Mouse (Mus musculus) left cerebral cortex, adult 11 months (tissue): ENCODE data around the gene Tmem205.
A peak's percentile ranks its signal among the peaks of the same experiment; 100 is the strongest.

ENCODE experiments used
- DNase-seq: peaks from one replicate; pipeline ENCODE4 v3.0.0; 2022; ENCODE audit warnings: low spot score

The Tmem205 gene

GRCm38 (mm10) chr9:21943638-21944037, 16.3 kb upstream of the Tmem205 start:
- DNase-seq, result no peak

GRCm38 (mm10) chr9:21943046-21943445, 15.7 kb upstream of the Tmem205 start:
- DNase-seq, result no peak

GRCm38 (mm10) chr9:21938234-21938855, 11.0 kb upstream of the Tmem205 start:
- no peak for DNase-seq

DNA sequence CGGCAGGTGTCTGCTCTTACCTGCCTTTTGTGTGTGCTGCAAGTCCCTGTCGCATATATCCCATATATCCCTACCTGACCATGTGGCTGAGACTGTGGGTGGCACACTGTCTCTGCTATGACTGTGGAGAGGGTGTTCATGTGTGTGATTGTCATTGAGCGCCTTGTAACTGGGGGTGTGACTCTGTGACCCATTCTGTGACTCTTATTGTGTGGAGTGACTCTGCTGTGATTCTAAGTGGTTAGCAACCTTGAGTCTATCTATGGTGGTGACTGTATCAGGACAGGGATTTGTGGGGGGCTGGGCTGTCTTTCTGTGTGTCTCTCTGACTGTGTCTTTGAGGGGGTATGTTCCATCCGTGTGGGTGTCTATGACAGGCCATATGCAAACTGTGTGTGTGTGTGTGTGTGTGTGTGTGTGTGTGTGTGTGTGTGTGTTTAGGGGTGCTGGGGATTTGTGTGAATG, 10.4 kb upstream of the Tmem205 start:
- DNase-seq, result no peak

- peak; percentile 96 for DNase-seq
Measured at GRCm38 (mm10) chr9:21936692-21937570, 9.6 kb upstream of the Tmem205 start, which contains the start of gene Plppr2. Gene Plppr2, plus strand, starts transcription at chr9:21937033.

DNA sequence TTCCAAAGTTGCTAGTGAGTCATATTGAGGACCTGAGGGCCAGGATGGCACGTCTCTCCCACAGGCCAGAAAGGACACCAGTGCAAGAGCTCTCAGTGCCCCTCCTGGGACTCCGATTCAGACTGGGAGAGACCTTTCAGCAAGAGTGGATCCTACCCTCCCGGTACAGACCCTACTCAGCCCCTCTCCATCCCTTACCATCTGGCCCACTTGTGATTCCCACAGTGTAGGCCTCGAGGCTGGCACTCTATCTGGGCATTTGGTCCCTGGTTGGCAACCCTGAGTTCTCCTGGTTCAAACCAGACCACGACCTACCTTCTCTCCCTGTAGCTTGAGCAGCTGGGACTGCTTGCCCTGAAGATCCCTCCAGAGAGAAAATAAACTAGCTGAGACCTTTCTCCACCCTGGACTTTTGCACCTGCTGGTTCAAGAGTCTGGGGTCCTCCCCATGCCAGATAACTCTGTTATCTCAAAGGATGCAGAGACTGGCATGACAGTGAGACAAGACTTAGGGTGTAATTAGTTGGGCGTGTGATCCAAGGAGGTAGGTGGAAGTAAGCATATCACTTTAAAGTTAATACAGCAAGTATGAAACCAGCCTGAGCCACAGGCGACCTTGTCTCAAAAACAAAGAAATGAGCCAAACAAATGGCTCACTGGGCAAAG, 8.2 kb upstream of the Tmem205 start:
- DNase-seq, result no peak

DNA sequence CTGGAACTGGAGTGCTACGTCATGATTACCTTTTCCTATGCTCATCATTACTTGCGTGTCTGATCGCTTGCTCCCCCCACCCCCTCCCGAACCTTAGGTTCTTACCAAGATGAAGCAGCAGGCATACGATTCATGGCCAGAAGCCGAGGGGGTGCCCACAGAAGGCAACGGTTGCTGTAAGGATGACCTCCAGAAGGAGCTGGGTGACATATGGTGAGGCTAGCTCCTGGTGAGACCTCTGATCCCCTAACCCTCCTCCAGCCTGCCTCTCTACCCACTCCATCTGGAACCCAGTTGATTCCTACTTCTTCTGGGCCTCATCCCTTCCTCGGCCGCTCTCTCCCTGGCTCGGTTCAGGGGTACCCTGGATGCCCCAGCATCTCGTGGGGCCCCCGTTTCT, 6.7 kb upstream of the Tmem205 start:
- no peak for DNase-seq

- no peak for DNase-seq
Measured at GRCm38 (mm10) chr9:21932445-21933137, 5.2 kb upstream of the Tmem205 start.

GRCm38 (mm10) chr9:21932006-21932405, 4.7 kb upstream of the Tmem205 start:
- DNase-seq, result no peak

- DNase-seq, result no peak
Measured at GRCm38 (mm10) chr9:21929208-21929607, 1.9 kb upstream of the Tmem205 start.

- DNase-seq, result no peak
Measured at GRCm38 (mm10) chr9:21926784-21927183, 572 bp downstream of the Tmem205 start.

- DNase-seq, result no peak
Measured at GRCm38 (mm10) chr9:21926155-21926554, 1.2 kb downstream of the Tmem205 start.

DNA sequence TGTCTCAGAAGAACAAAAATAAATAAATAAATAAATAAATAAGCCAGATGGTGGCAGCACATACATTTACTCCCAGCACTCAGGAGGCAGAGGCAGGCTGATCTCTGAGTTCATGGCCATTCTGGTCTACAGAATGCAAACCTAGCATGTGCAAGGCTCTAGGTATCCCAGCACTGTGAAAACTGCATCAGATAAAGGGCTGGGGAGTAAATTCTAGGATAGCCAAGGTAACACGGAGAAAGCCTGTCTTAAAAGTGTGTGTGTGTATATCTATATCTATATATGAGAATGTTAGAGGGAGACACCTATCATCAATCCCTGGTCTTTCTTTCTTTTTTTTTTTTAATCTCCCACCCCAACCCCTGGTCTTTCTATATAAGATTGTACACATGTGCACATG, 1.9 kb downstream of the Tmem205 start:
- DNase-seq, result no peak

DNA sequence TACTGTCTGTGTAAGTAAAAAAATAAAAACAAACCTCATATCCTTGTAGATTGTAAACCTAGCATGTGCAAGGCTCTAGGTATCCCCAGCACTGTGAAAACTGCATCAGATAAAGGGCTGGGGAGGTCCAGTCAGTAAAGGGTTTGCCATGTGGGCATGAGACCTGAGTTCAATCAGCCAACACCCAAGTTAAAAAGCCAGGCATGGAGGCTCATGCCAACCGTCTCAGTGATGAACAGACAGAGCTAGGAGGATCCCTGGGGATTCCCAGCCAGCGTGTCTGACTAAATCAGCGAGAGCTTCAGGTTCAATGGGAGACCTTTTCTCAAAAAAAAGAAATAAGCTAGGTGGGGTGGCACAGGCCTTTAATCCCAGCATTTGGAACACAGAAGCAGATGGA, 2.3 kb downstream of the Tmem205 start:
- no peak for DNase-seq

GRCm38 (mm10) chr9:21924099-21924493, 3.3 kb downstream of the Tmem205 start:
- no peak for DNase-seq

DNA sequence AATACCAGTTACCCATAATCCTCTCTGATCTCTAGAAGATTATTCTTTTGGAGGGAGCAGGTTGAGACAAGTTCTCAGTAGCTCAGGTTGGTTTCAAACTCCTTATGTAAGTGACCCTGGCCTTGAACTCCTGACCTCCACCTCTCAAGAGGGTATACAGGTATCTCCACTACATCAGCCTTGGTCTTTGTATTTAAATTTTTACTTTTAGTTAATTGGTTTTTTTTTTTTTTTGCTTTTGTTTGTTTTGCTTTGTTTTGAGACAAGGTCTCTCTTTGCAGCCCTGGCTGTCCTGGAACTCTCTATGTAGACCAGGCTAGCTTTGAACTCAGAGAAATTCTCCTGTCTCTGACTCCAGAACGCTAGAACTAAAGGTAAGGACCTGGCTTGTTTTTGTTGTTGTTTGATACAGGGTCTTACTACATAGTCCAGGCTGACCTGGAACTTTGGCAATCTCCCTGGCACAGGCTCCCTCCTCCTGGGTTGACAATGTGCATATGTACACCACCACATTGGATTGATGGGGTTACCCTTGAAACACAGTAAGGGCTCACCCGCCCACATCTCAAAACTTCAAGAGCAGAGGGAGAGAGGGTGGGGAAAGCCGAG, 3.8 kb downstream of the Tmem205 start:
- DNase-seq, result no peak

- DNase-seq, result no peak
Measured at GRCm38 (mm10) chr9:21923036-21923435, 4.3 kb downstream of the Tmem205 start.

DNA sequence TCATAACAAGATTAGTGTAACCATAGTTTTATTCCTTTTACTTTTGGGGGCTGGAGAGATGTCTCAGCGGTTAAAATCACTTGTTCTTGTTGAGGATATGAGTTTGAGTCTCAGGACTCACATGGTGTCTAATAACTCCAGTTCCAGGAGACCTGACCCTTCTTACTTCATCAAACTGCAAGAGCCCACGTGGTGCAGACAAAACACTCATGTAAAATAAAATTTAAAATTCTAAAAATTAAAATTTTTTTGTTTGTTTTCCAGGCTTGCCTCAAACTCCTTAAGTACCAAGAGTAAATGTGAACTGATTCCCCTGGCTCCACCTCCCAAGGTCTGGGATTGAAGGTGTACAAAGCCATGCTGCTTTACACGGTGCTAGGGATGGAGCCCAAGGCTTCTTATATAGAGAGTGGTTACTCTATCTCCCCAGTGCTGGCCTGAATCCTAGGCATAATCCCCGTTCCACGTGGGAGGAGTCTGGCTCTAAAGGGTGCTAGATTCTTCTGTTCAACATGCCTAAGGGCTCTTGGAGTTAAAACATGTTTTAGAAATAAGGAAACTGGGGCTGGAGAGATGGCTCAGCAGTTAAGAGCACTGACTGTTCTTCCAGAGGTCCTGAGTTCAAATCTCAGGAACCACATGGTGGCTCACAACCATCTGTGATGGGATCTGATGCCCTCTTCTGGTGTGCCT, 8.5 kb downstream of the Tmem205 start:
- DNase-seq, result no peak

DNA sequence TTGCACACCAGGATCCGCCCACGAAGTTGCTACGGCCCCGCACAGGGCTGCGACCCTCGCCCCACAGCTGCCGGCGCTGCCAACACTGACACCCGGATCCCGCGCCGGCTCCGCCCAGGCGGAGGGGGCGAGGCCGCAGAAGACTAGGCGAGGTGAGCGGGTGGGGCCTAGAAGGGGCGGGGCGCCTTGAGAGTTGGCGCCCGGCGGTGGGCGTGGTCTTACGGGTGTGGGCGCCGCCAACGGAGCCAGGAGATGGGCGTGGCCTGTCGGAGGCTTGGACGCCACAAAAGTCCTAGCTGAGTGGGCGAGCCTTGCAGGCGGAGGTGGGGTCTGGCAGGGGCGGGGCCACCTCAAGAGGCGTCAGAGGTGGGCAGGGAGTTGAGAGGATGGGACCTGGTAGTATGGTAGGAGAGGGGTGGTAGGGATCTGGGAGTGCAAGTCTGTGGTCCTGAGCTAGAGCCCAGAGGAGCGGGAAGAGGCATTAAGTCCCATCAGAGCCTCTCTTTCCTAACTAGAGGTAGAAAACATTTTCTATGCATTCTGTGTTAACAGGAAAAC, 9.2 kb downstream of the Tmem205 start, which contains the start of gene Rab3d:
TSS of gene Rab3d (minus strand) at position 158 of the 558 bp plus-strand sequence.
- peak; percentile 83 for DNase-seq

DNA sequence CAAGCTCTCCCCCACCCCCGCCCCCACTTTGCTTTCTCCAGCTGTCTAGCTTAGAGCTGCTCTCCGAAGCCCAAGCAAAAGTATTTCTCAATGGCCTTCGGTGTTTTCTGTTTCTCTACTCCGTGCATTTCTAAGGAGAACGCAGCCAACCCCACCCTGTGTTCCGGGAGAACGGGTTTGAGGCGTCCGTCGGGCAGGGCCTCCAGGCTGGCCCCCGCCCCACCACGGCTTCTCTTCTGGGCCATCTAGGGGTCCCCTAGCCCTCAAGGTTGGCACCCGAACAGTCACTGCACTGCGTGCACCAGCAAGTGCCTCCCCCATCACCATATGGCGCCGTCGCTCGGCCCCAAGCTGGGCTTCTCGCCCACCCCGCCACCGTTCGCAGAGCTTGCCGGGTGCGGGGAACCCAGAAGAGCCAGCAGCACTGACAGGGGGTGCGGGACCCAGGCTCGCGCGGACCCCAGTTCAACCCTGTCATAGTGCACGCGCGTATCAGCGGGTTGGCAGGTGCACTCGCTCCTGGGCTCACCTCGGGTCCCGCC, 9.8 kb downstream of the Tmem205 start:
- peak; percentile 49 for DNase-seq
